Mouse (Mus musculus) adrenal gland, adult 2 months (tissue): ENCODE results near the gene Krtdap. TPM values are rescaled to one million over a fixed set of nuclear protein-coding genes. Genes with fewer than 3 reads are reported as not detected.
A peak's percentile ranks its signal among the peaks of the same experiment; 100 is the strongest.
"Not testable (repeated sequence)": the region's sequence is repeated elsewhere in the genome, so short reads cannot be mapped to it uniquely, and the experiment has no call there.

Source experiments
- DNase-seq: peaks from one replicate; pipeline ENCODE4 v3.0.0; 2021
- long read RNA-seq: library from polyadenylated mRNA; stranded (forward); transcript quantifications from one replicate; pipeline ENCODE4 v2.0.0, GENCODE M21; 2021
- polyA plus RNA-seq: library from polyadenylated mRNA; depleted of rRNA; stranded (reverse); fragments of >200 nt; gene quantifications from 2 replicates; pipeline ENCODE4 v1.2.3, GENCODE M21; 2012; rRNA removed
- total RNA-seq, 2 experiments: library from RNA; stranded (reverse); gene quantifications; 2 replicates each; pipeline ENCODE4 v1.2.3; 2021

Gene Krtdap
- total RNA-seq = not detected
- polyA plus RNA-seq = not detected in 2 replicates
- long read RNA-seq = 0 reads

DNA sequence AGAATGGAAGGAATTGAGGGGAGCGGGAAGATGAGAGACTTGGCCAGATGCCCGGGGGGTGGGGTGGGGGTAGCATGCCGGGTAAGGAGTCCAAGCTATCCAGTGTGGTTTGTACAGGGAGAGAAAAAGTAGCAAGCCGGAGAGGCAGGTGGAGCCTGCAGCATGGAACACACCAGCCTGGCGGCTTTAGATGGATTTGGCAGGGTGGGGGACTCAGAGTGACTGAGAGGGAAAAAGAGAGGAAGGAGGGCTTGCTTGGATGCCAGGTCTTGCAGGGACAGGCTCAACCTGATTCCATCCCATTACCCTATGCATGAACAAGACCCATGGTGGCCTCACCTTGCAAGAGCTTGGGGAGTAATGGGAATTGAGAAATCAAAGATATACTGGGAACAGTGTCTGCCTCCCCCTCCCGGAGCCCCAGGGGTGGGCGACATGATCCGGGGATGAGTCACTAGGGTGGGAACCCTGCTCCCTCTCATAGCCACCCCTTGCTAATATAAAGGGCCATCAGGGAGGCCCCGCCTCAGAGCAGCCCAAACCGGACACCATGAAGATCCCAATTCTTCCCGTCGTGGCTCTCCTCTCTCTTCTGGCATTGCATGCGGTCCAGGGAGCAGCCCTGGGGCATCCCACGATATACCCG is at the start of gene Krtdap:
Gene Krtdap, plus strand, starts transcription at position 520 of the 646 bp plus-strand sequence.
- DNase-seq = no peak

- DNase-seq = not testable (repeated sequence)
Measured at GRCm38 (mm10) chr7:30742570-30742969, 45.1 kb upstream of the Krtdap start.

DNA sequence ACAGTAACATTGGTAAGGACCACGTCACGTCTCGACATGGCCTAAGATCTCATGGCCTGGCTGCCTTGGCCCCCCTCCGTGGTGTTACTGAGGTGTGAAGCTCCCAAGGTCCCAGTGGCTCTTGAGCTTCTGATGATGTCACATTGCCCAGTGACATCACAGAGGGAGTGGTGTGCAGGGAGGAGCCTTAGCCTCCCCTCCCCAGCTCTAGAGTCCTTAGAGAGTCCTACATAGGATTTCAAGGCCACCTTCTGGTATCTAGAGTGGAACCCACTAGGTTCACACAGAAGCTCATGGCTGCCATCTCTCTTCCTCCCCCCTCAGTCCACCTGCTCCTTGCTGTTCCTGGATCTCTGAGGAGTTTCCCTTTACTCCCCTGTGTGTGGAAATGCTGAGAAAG is 44.1 kb upstream of the Krtdap start, which contains the start of gene Gapdhs:
Gene Gapdhs, minus strand, starts transcription at position 65 of the 400 bp plus-strand sequence.
- not testable (repeated sequence) for DNase-seq

DNA sequence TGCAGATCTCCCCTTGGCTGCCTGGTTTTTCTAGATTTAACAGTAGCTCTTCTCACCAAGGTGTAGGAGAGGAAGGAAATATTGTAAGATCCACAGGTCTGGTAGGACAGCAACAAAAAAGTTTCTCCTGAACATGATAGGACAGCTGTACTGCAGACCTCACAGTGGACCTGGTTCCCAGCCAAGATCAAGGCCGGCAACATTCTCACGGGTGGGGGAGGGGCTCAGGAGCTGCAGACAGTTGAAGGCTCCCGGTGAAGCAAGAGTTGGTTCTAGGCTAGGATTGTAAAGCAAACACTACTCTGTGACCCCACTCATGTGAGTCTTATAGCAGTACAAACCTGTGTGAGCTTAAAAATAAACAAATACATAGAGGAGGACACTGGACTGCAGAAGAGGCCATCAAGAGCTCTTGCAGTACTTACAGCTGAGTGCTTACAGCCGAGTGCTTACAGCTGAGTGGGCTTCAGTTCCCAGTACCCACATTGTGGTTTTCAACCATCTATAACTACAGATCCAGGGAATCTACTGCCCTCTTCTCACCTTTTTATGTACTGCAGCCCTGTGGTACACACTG is 43.6 kb upstream of the Krtdap start:
- peak; percentile 70 for DNase-seq

GRCm38 (mm10) chr7:30747525-30748204 is 40.0 kb upstream of the Krtdap start:
- DNase-seq = no peak

DNA sequence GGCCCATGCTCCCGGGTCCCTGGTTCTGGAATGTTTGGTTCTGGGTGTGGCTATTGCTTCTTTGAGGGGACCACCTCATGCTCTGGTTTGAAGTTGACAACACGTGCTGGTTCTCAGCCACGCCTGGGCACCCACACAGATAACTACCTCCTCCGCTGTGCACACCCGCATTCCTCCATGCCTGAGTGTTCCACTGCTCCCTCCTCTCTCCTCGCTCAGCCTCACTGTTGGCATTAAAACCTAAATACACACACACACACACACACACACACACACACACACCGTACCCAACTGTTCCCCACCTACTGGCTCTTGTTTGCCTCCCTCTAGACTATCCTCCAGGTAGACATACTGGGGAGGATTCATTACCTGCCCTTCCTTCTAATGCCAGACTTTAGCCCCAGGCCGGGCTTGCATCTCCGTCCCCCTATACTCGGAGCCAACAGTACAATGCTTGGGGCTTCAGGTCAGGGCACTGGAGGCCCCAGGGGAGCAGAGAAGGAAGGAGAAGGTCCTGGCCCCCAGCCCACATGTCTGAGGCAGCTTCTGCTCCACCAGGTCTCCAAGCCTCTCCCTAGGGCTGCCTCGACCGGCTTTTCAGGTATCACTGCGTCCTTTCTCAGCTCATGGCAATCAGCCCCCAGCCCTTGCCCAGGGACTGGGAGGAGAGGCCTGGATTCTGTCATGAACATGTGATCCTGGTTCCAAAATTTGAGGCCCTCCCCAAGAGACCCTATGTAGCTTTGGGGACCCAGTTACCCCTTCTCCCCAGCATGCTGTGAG is 37.7 kb upstream of the Krtdap start:
- no peak for DNase-seq

- DNase-seq = peak; percentile 86
Measured at GRCm38 (mm10) chr7:30751086-30751669, 36.5 kb upstream of the Krtdap start, which contains the start of gene Sbsn. Gene Sbsn, plus strand, starts transcription at chr7:30751471.

DNA sequence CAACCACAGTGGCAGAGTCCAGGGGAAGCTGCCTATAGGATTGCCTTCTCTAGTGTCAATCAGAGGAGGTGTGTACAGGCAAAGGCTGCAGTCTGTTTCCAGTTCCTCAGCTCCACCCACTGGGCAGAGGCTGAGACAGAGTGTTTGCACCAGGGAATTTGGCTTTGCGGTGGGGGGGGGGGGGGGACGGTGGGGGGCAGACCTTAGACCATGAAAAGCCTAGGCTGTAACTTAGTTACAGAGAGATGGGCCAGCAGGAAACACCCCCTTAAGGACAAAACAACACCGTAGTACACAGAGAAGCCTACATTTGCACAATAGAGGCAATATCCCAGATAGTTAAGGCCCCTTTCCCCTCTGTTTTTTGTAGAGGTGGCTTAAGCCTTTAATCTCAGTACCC is 30.7 kb upstream of the Krtdap start:
- no peak for DNase-seq

GRCm38 (mm10) chr7:30758853-30759252 is 28.8 kb upstream of the Krtdap start:
- peak; percentile 89 for DNase-seq

GRCm38 (mm10) chr7:30761769-30762352 is 25.8 kb upstream of the Krtdap start:
- no peak for DNase-seq

DNA sequence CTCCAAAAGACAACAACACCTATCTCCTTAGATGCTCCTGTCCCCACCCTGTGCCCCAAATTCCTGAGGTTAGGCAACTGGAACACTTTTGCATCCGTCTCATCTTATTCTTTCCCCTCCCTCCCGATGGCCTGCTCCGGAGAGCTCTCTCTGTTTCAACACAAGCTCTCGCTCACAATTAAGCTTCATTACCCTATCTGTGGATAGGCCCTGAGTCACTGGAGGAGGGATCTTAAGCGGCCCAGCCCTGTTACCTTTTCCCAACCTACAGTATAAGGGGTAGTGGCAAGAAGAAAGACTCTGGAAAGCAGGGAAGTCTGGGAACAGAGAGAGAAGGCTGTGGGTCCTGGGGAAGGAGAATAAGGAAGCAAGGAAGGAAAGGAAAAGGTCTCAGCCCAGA is 24.2 kb upstream of the Krtdap start, which contains the start of gene Dmkn:
Gene Dmkn, plus strand, starts transcription at position 301 of the 400 bp plus-strand sequence.
- no peak for DNase-seq

DNA sequence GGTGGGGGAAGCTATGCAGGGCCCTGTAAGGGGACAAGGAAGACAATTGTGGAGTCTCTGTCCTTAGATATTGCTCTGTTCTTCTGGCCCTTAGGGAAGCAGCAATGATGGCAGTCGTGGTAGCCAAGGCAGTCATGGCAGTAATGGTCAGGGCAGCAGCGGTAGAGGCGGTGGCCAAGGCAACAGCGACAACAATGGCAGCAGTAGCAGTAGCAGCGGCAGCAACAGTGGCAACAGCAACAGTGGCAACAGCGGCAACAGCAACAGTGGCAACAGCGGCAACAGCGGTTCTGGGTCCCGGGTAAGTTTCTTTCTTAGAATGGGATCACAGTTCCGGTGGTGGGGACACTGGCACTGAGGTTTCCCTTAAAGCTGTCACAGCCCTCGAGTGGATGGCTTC is 22.5 kb upstream of the Krtdap start:
- no peak for DNase-seq

DNA sequence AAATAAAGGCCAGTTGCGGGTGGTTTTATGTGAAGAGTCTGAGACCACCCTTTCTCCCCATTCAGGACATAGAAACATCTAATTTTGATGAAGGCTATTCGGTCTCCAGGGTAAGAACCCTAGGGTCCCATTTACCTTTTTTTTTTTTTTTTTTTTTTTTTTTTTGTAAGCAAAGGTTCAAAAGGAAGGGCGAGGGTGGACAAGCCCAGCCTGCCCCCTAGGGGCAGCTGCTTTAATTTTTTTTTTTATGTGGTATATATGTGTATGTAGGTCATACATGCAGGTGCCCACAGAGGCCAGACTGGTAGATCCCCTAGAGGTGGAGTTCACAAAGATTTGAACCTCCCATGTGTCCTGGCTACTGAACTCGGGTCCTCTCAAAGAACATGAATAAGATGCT is 21.3 kb upstream of the Krtdap start:
- no peak for DNase-seq

DNA sequence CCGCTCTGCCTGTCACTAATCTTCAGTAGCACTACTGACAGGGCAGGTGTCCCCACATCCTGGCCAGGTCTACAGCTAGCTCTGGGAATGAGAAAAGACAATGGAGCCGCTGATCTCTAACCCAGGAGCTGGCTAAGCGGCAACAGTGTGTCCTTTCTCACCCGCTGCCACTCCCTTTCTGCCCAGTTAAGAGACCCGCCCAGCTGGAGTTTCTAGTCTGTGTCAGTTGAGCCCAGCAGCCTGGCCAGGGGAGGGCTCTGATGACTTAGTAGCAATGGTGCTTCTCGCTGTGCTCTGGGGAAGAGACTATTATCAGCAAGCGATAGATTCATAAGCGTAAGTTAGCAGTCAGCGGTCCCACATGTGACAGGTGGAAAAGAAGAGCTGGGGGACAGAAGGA is 18.5 kb upstream of the Krtdap start:
- DNase-seq = no peak

DNA sequence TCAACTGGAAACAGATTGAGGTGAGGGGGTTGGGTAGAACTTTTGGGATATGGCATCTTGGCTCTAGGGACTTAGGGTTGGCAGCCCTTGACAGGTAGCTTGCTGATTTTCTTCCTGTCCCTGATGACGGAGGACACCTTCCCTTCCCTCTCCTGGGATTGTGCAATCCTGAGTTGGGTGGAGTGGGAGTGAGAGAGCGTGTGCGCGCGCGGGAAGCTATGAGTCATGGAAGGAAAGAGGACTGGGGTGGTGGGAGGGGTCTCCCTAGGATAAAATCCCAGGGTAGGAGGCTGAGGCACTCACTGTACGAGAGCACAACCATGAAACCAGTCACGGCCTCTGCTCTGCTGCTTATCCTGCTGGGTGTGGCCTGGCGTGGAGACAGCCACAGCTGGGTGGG is 11.6 kb upstream of the Krtdap start:
- no peak for DNase-seq

DNA sequence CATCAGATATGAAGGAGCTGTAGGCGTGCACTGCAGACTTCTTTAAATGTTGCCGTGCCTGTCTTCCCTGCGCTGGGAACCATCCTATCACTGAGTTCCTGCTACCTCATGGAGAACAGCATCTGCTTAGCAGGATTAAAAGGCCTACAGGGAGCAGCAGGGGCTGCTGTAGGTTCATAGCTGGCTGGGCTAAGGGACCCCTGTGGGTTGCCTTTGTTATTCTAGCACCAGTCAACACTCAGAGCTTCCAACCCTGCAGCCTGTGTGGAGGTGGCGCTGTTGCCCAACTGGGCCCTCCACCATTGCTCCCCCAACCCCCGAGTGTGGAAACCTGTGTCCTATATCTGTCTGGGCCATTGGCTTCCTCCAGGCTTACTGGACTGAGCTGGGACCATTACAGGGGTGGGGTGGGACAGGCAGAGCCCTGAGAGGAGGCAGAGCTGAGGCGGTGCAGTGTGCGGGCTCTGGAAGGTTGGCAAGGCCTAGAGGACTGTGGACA is 10.6 kb upstream of the Krtdap start:
- DNase-seq = no peak

DNA sequence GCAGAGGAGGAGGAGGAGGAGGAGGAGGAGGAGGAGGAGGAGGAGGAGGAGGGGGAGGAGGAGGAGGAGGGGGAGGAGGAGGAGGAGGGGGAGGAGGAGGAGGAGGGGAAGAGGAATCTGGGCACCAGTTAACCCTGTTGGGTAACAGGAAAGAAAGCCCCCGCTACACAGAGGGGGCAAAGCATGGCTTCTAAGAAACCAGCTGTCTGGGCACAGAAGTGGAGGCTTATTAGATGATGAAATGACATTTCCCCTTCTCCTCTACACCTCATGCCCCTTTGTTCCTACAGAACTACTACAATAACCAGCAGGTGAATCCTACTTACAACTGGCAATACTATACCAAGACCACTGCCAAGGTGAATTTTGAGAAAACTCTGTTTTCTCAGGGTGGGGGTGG is 9.8 kb upstream of the Krtdap start:
- no peak for DNase-seq

- no peak for DNase-seq
Measured at GRCm38 (mm10) chr7:30781792-30782191, 5.9 kb upstream of the Krtdap start.

DNA sequence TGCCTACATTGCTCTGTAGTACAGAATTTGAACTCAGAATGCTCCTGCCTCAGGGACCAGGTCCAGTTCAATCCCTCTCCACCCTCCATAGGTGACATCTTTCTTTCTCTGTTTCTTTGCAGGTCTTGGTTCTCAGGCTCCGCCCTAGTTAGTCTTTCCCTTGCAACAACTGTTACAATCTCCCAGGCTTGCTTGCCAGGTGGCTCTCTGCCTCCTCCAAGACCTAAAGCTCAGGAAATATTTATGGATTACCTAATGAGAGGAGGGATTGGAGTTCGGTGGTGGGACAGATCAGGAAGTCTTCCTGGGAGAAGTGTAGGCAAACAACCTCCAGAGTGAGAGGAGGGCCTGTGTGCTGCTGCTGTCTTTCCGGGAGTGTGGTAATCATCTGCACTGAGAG is 5.0 kb upstream of the Krtdap start:
- no peak for DNase-seq

DNA sequence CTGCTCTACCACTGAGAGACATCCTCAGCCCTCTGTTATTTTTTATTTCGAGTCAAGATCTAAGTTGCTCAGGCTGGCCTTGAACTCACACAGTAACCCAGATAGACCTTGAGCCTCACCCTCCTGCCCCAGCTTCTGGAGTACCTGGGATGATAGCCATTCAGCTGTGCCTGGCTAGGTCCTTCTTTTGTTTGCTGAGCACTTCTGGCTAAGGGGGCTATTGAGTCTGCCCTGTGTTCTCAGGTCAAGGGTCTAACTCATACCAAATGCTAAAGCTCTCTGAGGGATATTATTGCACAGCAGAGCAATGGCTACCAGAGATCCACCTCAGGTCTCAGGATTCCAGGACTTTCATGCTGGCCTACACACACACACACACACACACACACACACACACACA is 2.5 kb upstream of the Krtdap start:
- no peak for DNase-seq
